Mouse (Mus musculus) hindbrain, embryonic 11.5 days (tissue): ENCODE results near the gene Gm20388. TPM values are rescaled to one million over a fixed set of nuclear protein-coding genes. Genes with fewer than 3 reads are reported as not detected.

Experiments
- ATAC-seq: fragments of 200-750 bp; cut with Nextera tagmentation; 2 replicates; pipeline ENCODE4 v1.8.0; 2017; ENCODE audit warnings: mild to moderate bottlenecking, moderate TSS enrichment, moderate library complexity; ENCODE audit not compliant: low FRiP score
- DNase-seq: peaks from one replicate; pipeline ENCODE4 v3.0.0-alpha.2; 2015; ENCODE audit warnings: low spot score
- H3K27ac ChIP-seq: fragments of 300-500 bp; sonication (generic); 2 replicates; pipeline ENCODE4 v1.5.1; 2014; ENCODE audit warnings: mild to moderate bottlenecking, low read depth, low read length
- H3K27me3 ChIP-seq: fragments of 300-500 bp; sonication (generic); 2 replicates; pipeline ENCODE4 v1.6.1; 2014; ENCODE audit warnings: mild to moderate bottlenecking, low read length, moderate library complexity, mixed read lengths; ENCODE audit not compliant: control insufficient read depth, insufficient read depth
- H3K36me3 ChIP-seq: fragments of 300-500 bp; sonication (generic); 2 replicates; pipeline ENCODE4 v1.6.1; 2014; ENCODE audit warnings: mild to moderate bottlenecking, low read length, moderate library complexity, mixed read lengths; ENCODE audit not compliant: control insufficient read depth, insufficient read depth
- H3K4me1 ChIP-seq: fragments of 300-500 bp; sonication (generic); replicated peaks from 2 replicates; pipeline ENCODE4 v1.6.1; 2014; ENCODE audit warnings: low read length, mixed read lengths; ENCODE audit not compliant: control insufficient read depth, insufficient read depth
- H3K4me2 ChIP-seq: fragments of 300-500 bp; sonication (generic); replicated peaks from 2 replicates; pipeline ENCODE4 v1.6.1; 2014; ENCODE audit warnings: mild to moderate bottlenecking, low read depth, low read length
- H3K4me3 ChIP-seq: fragments of 300-500 bp; sonication (generic); 2 replicates; pipeline ENCODE4 v1.5.1; 2014; ENCODE audit warnings: low read depth, low read length
- H3K9ac ChIP-seq: fragments of 300-500 bp; sonication (generic); 2 replicates; pipeline ENCODE4 v1.6.1; 2014; ENCODE audit warnings: low read depth, low read length
- H3K9me3 ChIP-seq: fragments of 300-500 bp; sonication (generic); 2 replicates; pipeline ENCODE4 v1.6.1; 2016; ENCODE audit warnings: low read length; ENCODE audit not compliant: control insufficient read depth
- WGBS: fragments of 180-500 bp; shearing (Covaris S2); extraction: QIAGEN DNeasy Blood & Tissue Kit; methylation state at CpG from one replicate; pipeline ENCODE4 v1.1.7; 2014; 5-methylcytosine and 5-hydroxymethylcytosine counted together
- polyA plus RNA-seq: library from polyadenylated mRNA; unstranded; fragments of >200 nt; fragmentation: Nextera tagmentation; extraction: Ambion mirVana; gene quantifications from 2 replicates; pipeline ENCODE4 v1.2.1, GENCODE M21; 2014

Gene Gm20388
- polyA plus RNA-seq, 1 experiment from 2014 or later: 11.8 TPM

DNA sequence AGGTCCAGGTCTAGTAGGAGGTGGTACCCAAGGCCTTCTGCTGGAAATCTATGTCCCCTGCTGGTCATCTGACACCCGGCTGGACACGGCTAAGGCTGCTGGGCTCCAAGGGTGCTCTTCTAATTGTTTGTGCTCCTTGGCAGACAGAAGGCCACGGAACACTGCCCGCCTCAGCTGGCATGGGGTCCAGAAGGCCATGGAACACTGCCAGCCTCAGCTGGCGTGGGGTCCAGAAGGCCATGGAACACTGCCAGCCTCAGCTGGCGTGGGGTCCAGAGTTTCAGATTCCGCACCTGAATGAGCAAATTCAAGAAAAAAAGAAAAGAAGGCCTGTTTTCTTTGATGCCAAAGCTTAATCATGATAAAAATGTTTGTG is 2070.9 kb downstream of the Gm20388 start:
- no peak overlapping the region for H3K27ac ChIP-seq
- no peaks in the 10 kb centered on the region for H3K27me3 ChIP-seq
- no peaks in the 10 kb centered on the region for H3K9me3 ChIP-seq
- no peak for DNase-seq
- ATAC-seq: no peak
- no peak overlapping the region for H3K4me3 ChIP-seq
- WGBS: 93% methylated on average over 7 of the region's 7 CpGs
- peaks cover 5% of the 10 kb centered on the region; the same call in 1 of the 2 replicates for H3K36me3 ChIP-seq
- H3K4me2 ChIP-seq: no peak overlapping the region
- no peaks in the 10 kb centered on the region for H3K4me1 ChIP-seq
- no peak overlapping the region for H3K9ac ChIP-seq

DNA sequence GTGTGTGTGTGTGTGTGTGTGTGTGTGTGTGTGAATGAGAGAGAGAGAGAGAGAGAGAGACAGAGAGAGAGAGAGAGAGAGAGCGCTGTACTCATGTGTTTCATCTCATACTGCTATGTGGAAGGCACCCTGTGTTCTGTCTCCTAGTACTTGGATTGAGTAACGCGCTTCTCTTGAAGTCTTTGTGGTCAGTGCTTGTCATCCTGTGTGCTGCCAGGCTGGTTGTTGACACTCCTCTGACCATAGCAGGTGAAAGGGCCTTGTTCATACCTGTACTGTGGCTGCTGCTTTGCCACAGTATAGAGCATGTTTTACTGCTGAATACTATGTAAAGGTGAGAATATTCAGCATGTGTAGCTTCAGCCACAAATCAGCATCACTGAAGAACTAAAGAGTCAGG is 2075.0 kb downstream of the Gm20388 start:
- Histone ChIP-seq H3K36me3 (peaks cover 2% of the 10 kb centered on the region; the same call in 1 of the 2 replicates), H3K27ac (no peak overlapping the region), H3K9me3 (no peaks in the 10 kb centered on the region), H3K4me3 (no peak overlapping the region), H3K4me1 (no peaks in the 10 kb centered on the region), H3K4me2 (no peak overlapping the region), H3K9ac (no peak overlapping the region), H3K27me3 (no peaks in the 10 kb centered on the region)
- no peak for ATAC-seq
- no peak for DNase-seq
- WGBS: 95% methylated on average over 3 of the region's 3 CpGs

GRCm38 (mm10) chr8:121987892-121988291 is 2077.3 kb downstream of the Gm20388 start:
- Histone ChIP-seq H3K27me3 (no peaks in the 10 kb centered on the region), H3K9me3 (no peaks in the 10 kb centered on the region), H3K4me2 (no peak overlapping the region), H3K4me1 (no peaks in the 10 kb centered on the region), H3K36me3 (no peaks in the 10 kb centered on the region; the same call in 1 of the 2 replicates), H3K9ac (no peak overlapping the region), H3K27ac (no peak overlapping the region), H3K4me3 (no peak overlapping the region)
- no peak for DNase-seq
- no peak for ATAC-seq
- 89% methylated on average over 5 of the region's 5 CpGs for WGBS

- ATAC-seq (no peak), DNase-seq (no peak)
- no peak overlapping the region for H3K9ac ChIP-seq
- H3K27ac ChIP-seq: no peak overlapping the region
- no peaks in the 10 kb centered on the region for H3K27me3 ChIP-seq
- no peaks in the 10 kb centered on the region for H3K4me1 ChIP-seq
- 86% methylated on average over 9 of the region's 9 CpGs for WGBS
- no peak overlapping the region for H3K4me3 ChIP-seq
- H3K9me3 ChIP-seq: no peaks in the 10 kb centered on the region
- H3K4me2 ChIP-seq: no peak overlapping the region
- no peaks in the 10 kb centered on the region; the same call in 1 of the 2 replicates for H3K36me3 ChIP-seq
Measured at GRCm38 (mm10) chr8:121990506-121991255, 2080.0 kb downstream of the Gm20388 start.

DNA sequence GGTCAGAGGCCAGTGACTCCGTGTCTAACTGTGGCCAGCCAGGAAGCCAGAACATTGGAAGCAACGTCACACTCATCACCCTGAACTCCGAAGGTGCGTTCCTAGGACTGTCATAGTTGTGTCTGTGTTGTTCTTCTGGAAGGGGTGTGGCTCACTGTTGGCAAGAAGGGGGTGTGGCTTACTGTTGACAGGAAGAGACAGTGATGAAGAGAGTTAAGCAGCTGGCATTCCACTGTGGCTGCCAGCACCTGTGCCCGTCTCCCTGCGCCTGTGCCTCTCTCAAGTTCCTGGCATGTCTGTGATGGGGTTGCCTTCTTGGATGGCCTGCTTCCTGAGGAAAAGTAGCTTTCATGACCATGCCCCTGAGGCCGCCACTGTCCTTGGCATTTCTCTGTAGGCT is 2081.0 kb downstream of the Gm20388 start:
- Histone ChIP-seq H3K9me3 (no peaks in the 10 kb centered on the region), H3K27me3 (no peaks in the 10 kb centered on the region), H3K27ac (no peak overlapping the region), H3K4me3 (no peak overlapping the region), H3K4me1 (no peaks in the 10 kb centered on the region), H3K9ac (no peak overlapping the region), H3K36me3 (no peaks in the 10 kb centered on the region; the same call in 1 of the 2 replicates), H3K4me2 (no peak overlapping the region)
- ATAC-seq (no peak), DNase-seq (no peak)
- WGBS: 90% methylated on average over 7 of the region's 7 CpGs

DNA sequence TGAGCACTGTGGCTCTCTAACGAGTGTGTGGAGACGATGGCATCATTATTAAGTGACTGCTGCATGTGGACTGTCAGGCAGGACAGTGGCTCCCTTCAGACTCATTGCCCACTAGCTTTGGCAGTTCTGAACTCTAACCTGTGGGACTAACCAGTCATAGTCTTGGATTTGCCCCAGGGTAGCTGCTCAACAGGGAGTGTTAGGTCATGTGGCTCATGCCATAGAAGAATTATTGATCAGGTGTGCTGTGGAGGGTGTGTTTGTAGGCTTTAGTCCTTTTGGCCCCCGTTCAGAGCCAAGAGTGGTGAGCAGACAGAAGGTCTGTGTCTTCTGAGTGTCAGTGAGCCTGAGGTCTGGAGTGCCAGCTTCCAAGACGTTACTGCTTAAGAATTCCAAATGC is 2082.3 kb downstream of the Gm20388 start:
- no peak overlapping the region for H3K9ac ChIP-seq
- DNase-seq: no peak
- no peak overlapping the region for H3K27ac ChIP-seq
- no peaks in the 10 kb centered on the region for H3K27me3 ChIP-seq
- H3K36me3 ChIP-seq: peaks cover 7% of the 10 kb centered on the region
- no peaks in the 10 kb centered on the region for H3K4me1 ChIP-seq
- no peak for ATAC-seq
- WGBS: 88% methylated on average over 4 of the region's 4 CpGs
- H3K4me2 ChIP-seq: no peak overlapping the region
- no peak overlapping the region for H3K4me3 ChIP-seq
- no peaks in the 10 kb centered on the region for H3K9me3 ChIP-seq

GRCm38 (mm10) chr8:121995112-121995511 is 2084.5 kb downstream of the Gm20388 start:
- H3K27me3 ChIP-seq: no peaks in the 10 kb centered on the region
- DNase-seq: no peak
- no peak for ATAC-seq
- H3K4me2 ChIP-seq: no peak overlapping the region
- H3K27ac ChIP-seq: no peak overlapping the region
- peaks cover 7% of the 10 kb centered on the region for H3K36me3 ChIP-seq
- 88% methylated on average over 4 of the region's 4 CpGs for WGBS
- no peak overlapping the region for H3K9ac ChIP-seq
- no peak overlapping the region for H3K4me3 ChIP-seq
- H3K9me3 ChIP-seq: no peaks in the 10 kb centered on the region
- no peaks in the 10 kb centered on the region for H3K4me1 ChIP-seq

- 81% methylated on average over 3 of the region's 3 CpGs for WGBS
- H3K36me3 ChIP-seq: peaks cover 7% of the 10 kb centered on the region; the same call in 1 of the 2 replicates
Measured at GRCm38 (mm10) chr8:121995895-121996294, 2085.3 kb downstream of the Gm20388 start.

GRCm38 (mm10) chr8:121998631-121999030 is 2088.0 kb downstream of the Gm20388 start:
- H3K27me3 ChIP-seq: no peaks in the 10 kb centered on the region
- no peak overlapping the region for H3K9ac ChIP-seq
- H3K27ac ChIP-seq: no peak overlapping the region
- peaks cover 10% of the 10 kb centered on the region; the same call in 1 of the 2 replicates for H3K36me3 ChIP-seq
- H3K4me1 ChIP-seq: no peaks in the 10 kb centered on the region
- ATAC-seq: no peak
- WGBS: 96% methylated on average over 4 of the region's 4 CpGs
- DNase-seq: no peak
- H3K9me3 ChIP-seq: no peaks in the 10 kb centered on the region
- no peak overlapping the region for H3K4me3 ChIP-seq
- H3K4me2 ChIP-seq: no peak overlapping the region

More at GRCm38 (mm10) chr8:121995895-121996294, 2085.3 kb downstream of the Gm20388 start:
- no peak for ATAC-seq
- Histone ChIP-seq H3K27ac (no peak overlapping the region), H3K9me3 (no peaks in the 10 kb centered on the region), H3K4me1 (no peaks in the 10 kb centered on the region), H3K9ac (no peak overlapping the region), H3K4me3 (no peak overlapping the region), H3K27me3 (no peaks in the 10 kb centered on the region), H3K4me2 (no peak overlapping the region)
- DNase-seq: no peak
